In the genomic region with DNA sequence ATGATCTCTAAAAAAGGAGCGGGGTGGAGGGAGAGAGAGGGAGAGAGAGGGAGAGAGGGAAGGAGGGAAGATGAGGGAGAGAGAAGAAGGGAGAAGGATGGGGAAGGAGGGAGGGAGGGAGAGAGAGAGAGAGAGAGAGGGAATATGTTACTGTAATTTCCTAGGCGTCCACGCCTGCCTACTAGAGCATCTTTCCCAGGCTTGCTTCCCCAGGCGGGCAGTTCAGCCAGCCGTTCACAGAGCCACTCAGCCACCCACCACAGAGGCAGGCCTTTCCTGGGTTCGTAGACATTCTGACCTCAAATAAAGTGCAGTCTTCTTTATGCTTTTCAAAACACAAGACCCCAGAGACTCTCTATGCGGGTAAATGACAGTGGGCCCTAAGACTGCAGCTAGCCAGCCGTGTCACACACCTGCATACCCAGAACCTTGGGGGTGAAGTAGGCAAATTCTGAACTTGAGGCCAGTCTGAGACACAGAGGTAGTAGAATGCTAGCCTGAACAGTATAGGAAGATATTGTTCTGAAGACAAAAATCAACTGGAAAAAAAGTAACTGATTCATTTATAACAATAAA, we compare ENCODE assay signal across 15 mouse cellular contexts. TPM values are rescaled to one million over a fixed set of nuclear protein-coding genes. Genes with fewer than 3 reads are reported as not detected.
DNase-seq lines count a peak whose midpoint lies in the region; ATAC-seq and TF ChIP-seq lines count a peak whose summit lies in the region.
"Had no signal": no experiment of that assay in that cellular context is flagged by ENCODE, and none has a peak within 500 bp of the region (broad histone marks: within the 10 kb centered on the region; RNA-seq: fewer than 3 reads in every experiment).

No protein-coding gene starts in this region.

- no peaks in the 10 kb centered on the region for H3K9me3 ChIP-seq in stomach, embryonic 15.5 days
- no peaks in the 10 kb centered on the region for H3K9me3 ChIP-seq in stomach, postnatal 0 days (ENCODE audit: control insufficient read depth, low read length)
- no peaks in the 10 kb centered on the region for H3K9me3 ChIP-seq in hindbrain, embryonic 16.5 days (ENCODE audit: control insufficient read depth, low read length)

- TF ChIP-seq EP300 in stomach, postnatal 0 days (optimal IDR thresholded peaks at IDR 0.05), result no peak

- H3K4me3 ChIP-seq in layer of hippocampus, adult 2 months, result no peak overlapping the region
- no peak overlapping the region for H3K4me3 ChIP-seq in stomach, embryonic 15.5 days (replicated peaks)
- no peak overlapping the region for H3K4me3 ChIP-seq in stomach, postnatal 0 days (ENCODE audit: low read depth, low read length)
- no peak overlapping the region for H3K4me3 ChIP-seq in hindbrain, embryonic 16.5 days (ENCODE audit: low read length)
- H3K4me3 ChIP-seq: myocyte had no signal

- no peak overlapping the region for H3K4me2 ChIP-seq in stomach, embryonic 15.5 days
- no peak overlapping the region for H3K4me2 ChIP-seq in stomach, postnatal 0 days (replicated peaks; ENCODE audit: low read depth)
- H3K4me2 ChIP-seq in hindbrain, embryonic 16.5 days (ENCODE audit: low read length), result no peak overlapping the region

- no peak for ATAC-seq in stomach, embryonic 15.5 days (ENCODE audit: insufficient read depth, low FRiP score, low read depth)
- ATAC-seq in stomach, postnatal 0 days (ENCODE audit: low FRiP score, low TSS enrichment), result no peak
- no peak for ATAC-seq in hindbrain, embryonic 16.5 days

- no peaks in the 10 kb centered on the region for H3K36me3 ChIP-seq in stomach, embryonic 15.5 days
- H3K36me3 ChIP-seq in stomach, postnatal 0 days (ENCODE audit: control insufficient read depth, insufficient read depth, low read length), result no peaks in the 10 kb centered on the region
- 0 out of 2 replicates have a peak, but pooled peaks cover 4% of the 10 kb centered on the region for H3K36me3 ChIP-seq in hindbrain, embryonic 16.5 days (ENCODE audit: control insufficient read depth, insufficient read depth, low read length)

- no peaks in the 10 kb centered on the region; the same call in 1 of the 2 replicates for H3K27me3 ChIP-seq in stomach, embryonic 15.5 days (replicated peaks)
- no peaks in the 10 kb centered on the region for H3K27me3 ChIP-seq in stomach, postnatal 0 days (ENCODE audit: control insufficient read depth, insufficient read depth, low read length)
- H3K27me3 ChIP-seq in hindbrain, embryonic 16.5 days (replicated peaks; ENCODE audit: control insufficient read depth, insufficient read depth, low read length), result no peaks in the 10 kb centered on the region

- H3K27ac ChIP-seq in layer of hippocampus, adult 2 months, result peak overlapping the region; percentile 1; the same call in 1 of the 2 replicates
- H3K27ac ChIP-seq in stomach, embryonic 15.5 days, result 0 out of 2 replicates have a peak overlapping the region, but pooled peaks have one; percentile 11
- no peak overlapping the region for H3K27ac ChIP-seq in stomach, postnatal 0 days (replicated peaks)
- no peak overlapping the region; the same call in 1 of the 2 replicates for H3K27ac ChIP-seq in hindbrain, embryonic 16.5 days (ENCODE audit: low read depth, low read length)

- no peak for DNase-seq in layer of hippocampus, adult 2 months (ENCODE audit: low spot score in 2 of 2)
- no peak for DNase-seq in layer of hippocampus, postnatal 25 days (ENCODE audit: extremely low spot score in 1 of 2, low spot score in 1 of 2)
- no peak for DNase-seq in stomach, postnatal 0 days (ENCODE audit: low spot score)
- no peak for DNase-seq in adrenal gland, postnatal 14 days
- DNase-seq in left cerebral cortex, adult 8-10 months (ENCODE audit: low spot score in 2 of 2), result no peak
- DNase-seq: adrenal gland, postnatal 25 days; cerebellum, adult 11 months; gastrocnemius, postnatal 10 days; heart, postnatal 10 days; kidney, adult 2 months; lung, postnatal 14 days had no signal

- whole genome bisulfite sequencing in stomach, embryonic 15.5 days, result 53% methylated on average over 8 of the region's 8 CpGs
- 56% methylated on average over 8 of the region's 8 CpGs for WGBS in stomach, postnatal 0 days
- WGBS in hindbrain, embryonic 16.5 days, result 47% methylated on average over 8 of the region's 8 CpGs

- H3K9ac ChIP-seq in stomach, embryonic 15.5 days, result no peak overlapping the region
- H3K9ac ChIP-seq in stomach, postnatal 0 days (ENCODE audit: low read length), result no peak overlapping the region
- H3K9ac ChIP-seq in hindbrain, embryonic 16.5 days (ENCODE audit: low read depth, low read length), result 0 out of 2 replicates have a peak overlapping the region, but pooled peaks have one; percentile 42

- no peak for TF ChIP-seq CTCF in layer of hippocampus, adult 2 months (conservative IDR thresholded peaks at IDR 0.05)
- TF ChIP-seq CTCF in stomach, postnatal 0 days (IDR thresholded peaks at IDR 0.05; ENCODE audit: low read depth), result no peak

- H3K4me1 ChIP-seq in stomach, embryonic 15.5 days, result peaks cover 5% of the 10 kb centered on the region; the same call in 1 of the 2 replicates
- no peaks in the 10 kb centered on the region for H3K4me1 ChIP-seq in stomach, postnatal 0 days (replicated peaks; ENCODE audit: control insufficient read depth, insufficient read depth)
- peaks cover 12% of the 10 kb centered on the region for H3K4me1 ChIP-seq in hindbrain, embryonic 16.5 days (ENCODE audit: control insufficient read depth, insufficient read depth, low read depth, low read length)

RNA-seq across cellular contexts. Expression of a gene that starts 23.4 kb away (rescaled TPM):
- 100 to 1,000 TPM; 550 to 603 TPM for total RNA-seq in layer of hippocampus, adult 2 months (2021)
- 100 to 1,000 TPM; 596 to 606 TPM for total RNA-seq in layer of hippocampus, postnatal 25 days (2021)
- polyA plus RNA-seq in stomach, embryonic 15.5 days (2015; fragmentation: Nextera tagmentation; extraction: Ambion mirVana), result 20.0 and 21.4 TPM in 2 replicates
- 9.3 and 9.5 TPM in 2 replicates for polyA plus RNA-seq in stomach, postnatal 0 days (2015; fragmentation: Nextera tagmentation; extraction: Ambion mirVana)
- polyA plus RNA-seq in hindbrain, embryonic 16.5 days (2015; fragmentation: Nextera tagmentation; extraction: Ambion mirVana), result 357 and 362 TPM in 2 replicates
- total RNA-seq in adrenal gland, postnatal 14 days (2021), result 25.2 and 26.4 TPM in 2 replicates
- 100 to 1,000 TPM; 883 to 958 (median 954) TPM for total RNA-seq in left cerebral cortex, adult 8-10 months (2022)

RNA-seq across cellular contexts. Expression of a gene that starts 39.4 kb away (rescaled TPM):
- total RNA-seq in layer of hippocampus, adult 2 months (2021), result 1 to 10 TPM in 1 of 2 experiments, not detected in 1; 2.0 TPM
- 1 to 10 TPM in 1 of 2 experiments, under 1 TPM in 1; 0.49 to 1.3 TPM for total RNA-seq in layer of hippocampus, postnatal 25 days (2021)
- polyA plus RNA-seq in stomach, embryonic 15.5 days (2015; fragmentation: Nextera tagmentation; extraction: Ambion mirVana), result 0.62 and 1.1 TPM in 2 replicates
- 0.63 and 1.1 TPM in 2 replicates for polyA plus RNA-seq in stomach, postnatal 0 days (2015; fragmentation: Nextera tagmentation; extraction: Ambion mirVana)
- polyA plus RNA-seq in hindbrain, embryonic 16.5 days (2015; fragmentation: Nextera tagmentation; extraction: Ambion mirVana), result 0.75 and 1.1 TPM in 2 replicates
- not detected in 2 replicates for total RNA-seq in adrenal gland, postnatal 14 days (2021)
- 1 to 10 TPM in 1 of 4 experiments, under 1 TPM in 2, not detected in 1; 0.27 to 1.0 (median 0.66) TPM for total RNA-seq in left cerebral cortex, adult 8-10 months (2022)
- total RNA-seq: adrenal gland, postnatal 25 days; gastrocnemius, postnatal 10 days; liver, adult 2 months had no signal
- polyA plus RNA-seq: kidney, adult 2 months; liver, adult 2 months had no signal

RNA-seq across cellular contexts. Expression of a gene that starts 48.1 kb away (rescaled TPM):
- 1 to 10 TPM; 5.9 to 6.4 TPM for total RNA-seq in layer of hippocampus, adult 2 months (2021)
- total RNA-seq in layer of hippocampus, postnatal 25 days (2021), result 1 to 10 TPM; 5.9 to 7.9 TPM
- 4.4 TPM in 2 replicates for polyA plus RNA-seq in stomach, embryonic 15.5 days (2015; fragmentation: Nextera tagmentation; extraction: Ambion mirVana)
- 7.6 and 10.1 TPM in 2 replicates for polyA plus RNA-seq in stomach, postnatal 0 days (2015; fragmentation: Nextera tagmentation; extraction: Ambion mirVana)
- polyA plus RNA-seq in hindbrain, embryonic 16.5 days (2015; fragmentation: Nextera tagmentation; extraction: Ambion mirVana), result 6.5 and 6.8 TPM in 2 replicates
- total RNA-seq in adrenal gland, postnatal 14 days (2021), result 5.1 and 5.9 TPM in 2 replicates
- total RNA-seq in left cerebral cortex, adult 8-10 months (2022), result 1 to 10 TPM; 6.4 to 9.2 (median 7.7) TPM

RNA-seq across cellular contexts. Expression of a gene that starts 48.2 kb away (rescaled TPM):
- total RNA-seq in layer of hippocampus, adult 2 months (2021), result under 1 TPM; 0.69 to 0.82 TPM
- under 1 TPM; 0.54 to 0.59 TPM for total RNA-seq in layer of hippocampus, postnatal 25 days (2021)
- 0.23 and 0.41 TPM in 2 replicates for polyA plus RNA-seq in stomach, embryonic 15.5 days (2015; fragmentation: Nextera tagmentation; extraction: Ambion mirVana)
- 0.05 and 0.06 TPM in 2 replicates for polyA plus RNA-seq in stomach, postnatal 0 days (2015; fragmentation: Nextera tagmentation; extraction: Ambion mirVana)
- 0.53 and 0.60 TPM in 2 replicates for polyA plus RNA-seq in hindbrain, embryonic 16.5 days (2015; fragmentation: Nextera tagmentation; extraction: Ambion mirVana)
- 0.26 TPM in 1 of 2 replicates, not detected in the other for total RNA-seq in adrenal gland, postnatal 14 days (2021)
- under 1 TPM; 0.18 to 0.81 (median 0.53) TPM for total RNA-seq in left cerebral cortex, adult 8-10 months (2022)
- total RNA-seq: heart, postnatal 10 days had no signal

RNA-seq across cellular contexts. Expression of a gene that starts 52.2 kb away (rescaled TPM):
- 10 to 100 TPM; 14.5 to 14.9 TPM for total RNA-seq in layer of hippocampus, adult 2 months (2021)
- total RNA-seq in layer of hippocampus, postnatal 25 days (2021), result 10 to 100 TPM; 15.1 to 15.7 TPM
- 67.1 and 73.6 TPM in 2 replicates for polyA plus RNA-seq in stomach, embryonic 15.5 days (2015; fragmentation: Nextera tagmentation; extraction: Ambion mirVana)
- polyA plus RNA-seq in stomach, postnatal 0 days (2015; fragmentation: Nextera tagmentation; extraction: Ambion mirVana), result 90.7 and 101 TPM in 2 replicates
- polyA plus RNA-seq in hindbrain, embryonic 16.5 days (2015; fragmentation: Nextera tagmentation; extraction: Ambion mirVana), result 31.7 and 37.0 TPM in 2 replicates
- total RNA-seq in adrenal gland, postnatal 14 days (2021), result 22.0 and 23.1 TPM in 2 replicates
- total RNA-seq in left cerebral cortex, adult 8-10 months (2022), result 10 to 100 TPM; 24.7 to 31.8 (median 28.4) TPM

Comparison
In these comparisons a context has a peak if more than half of its experiments do, and no peak if none do; other contexts are left out.
1. H3K27ac ChIP-seq: peak in layer of hippocampus, adult 2 months (single experiment) and stomach, embryonic 15.5 days (single experiment); none in stomach, postnatal 0 days (single experiment) and hindbrain, embryonic 16.5 days (single experiment).
2. RNA of a gene that starts 23.4 kb away (total RNA-seq): 883 to 958 TPM in left cerebral cortex, adult 8-10 months, 596 to 606 TPM in layer of hippocampus, postnatal 25 days and 550 to 603 TPM in layer of hippocampus, adult 2 months; 25.2 to 26.4 TPM in adrenal gland, postnatal 14 days; every median in the first group is over 10 times any median in the second.